Mouse (Mus musculus) MEL (cell line): ENCODE measurements at regions not wholly inside any gene's neighbourhood (a gene's known extent, or its start where the extent isn't known, plus 50 kb on each side); places are given as distances from the start of the nearest gene placed in this dataset.

Experiments used
- DNase-seq: peaks from one replicate; pipeline ENCODE4 v3.0.0; 2011; ENCODE audit warnings: low read depth, low spot score
- H3K27ac ChIP-seq: 2 replicates; pipeline ENCODE4 v1.5.1; 2012; ENCODE audit warnings: low read depth, mild to moderate bottlenecking, control low read depth, low read length, moderate library complexity; ENCODE audit not compliant: control insufficient read depth
- H3K27me3 ChIP-seq, 2 experiments: fragments of 150-350 bp in 1 of 2; sonication (generic) in 1 of 2; 2 replicates each; pipeline ENCODE4 v1.6.1; 2012; ENCODE audit warnings: low read length in 2 of 2, mild to moderate bottlenecking in 2 of 2, improper control_type of control experiment in 1 of 2, moderate library complexity in 1 of 2; ENCODE audit not compliant: insufficient read depth in 2 of 2, control insufficient read depth in 1 of 2
- H3K36me3 ChIP-seq, 2 experiments: 2 replicates each; pipeline ENCODE4 v1.6.1; 2012 to 2014; ENCODE audit warnings: low read length in 2 of 2, improper control_type of control experiment in 1 of 2, inconsistent platforms in 1 of 2, mild to moderate bottlenecking in 1 of 2; ENCODE audit not compliant: insufficient read depth in 2 of 2, control insufficient read depth in 1 of 2
- H3K4me1 ChIP-seq, 2 experiments: fragments of 150-350 bp in 1 of 2; sonication (generic) in 1 of 2; 2 replicates each; pipeline ENCODE4 v1.6.1; 2012; ENCODE audit warnings: low read length in 2 of 2, improper control_type of control experiment in 1 of 2, mild to moderate bottlenecking in 1 of 2; ENCODE audit not compliant: insufficient read depth in 2 of 2, control insufficient read depth in 1 of 2
- H3K4me3 ChIP-seq, 2 experiments: fragments of 150-350 bp in 1 of 2; sonication (generic) in 1 of 2; 2 replicates each; pipeline ENCODE4 v1.5.1; 2012; ENCODE audit warnings: low read depth in 2 of 2, low read length in 2 of 2, mild to moderate bottlenecking in 2 of 2, moderate library complexity in 2 of 2, control low read depth in 1 of 2, improper control_type of control experiment in 1 of 2; ENCODE audit not compliant: control insufficient read depth in 1 of 2, insufficient read depth in 1 of 2
- H3K79me2 ChIP-seq: 2 replicates; pipeline ENCODE4 v1.6.1; 2012; ENCODE audit warnings: mild to moderate bottlenecking, low read length, moderate library complexity; ENCODE audit not compliant: control insufficient read depth, poor library complexity, insufficient read depth
- H3K9ac ChIP-seq: 2 replicates; pipeline ENCODE4 v1.6.1; 2012; ENCODE audit warnings: low read depth, mild to moderate bottlenecking, control low read depth, low read length, moderate library complexity; ENCODE audit not compliant: control insufficient read depth, poor library complexity, severe bottlenecking
- H3K9me3 ChIP-seq: fragments of 150-350 bp; sonication (generic); replicated peaks from 2 replicates; pipeline ENCODE4 v1.6.1; 2012; ENCODE audit warnings: mild to moderate bottlenecking, low read length, improper control_type of control experiment, moderate library complexity; ENCODE audit not compliant: insufficient read depth
- CHD1 ChIP-seq: IDR thresholded peaks from 2 replicates; pipeline ENCODE4 v1.6.1; 2012; ENCODE audit warnings: low read depth, mild to moderate bottlenecking, inconsistent platforms, low read length, improper control_type of control experiment
- CTCF ChIP-seq, 3 experiments: IDR thresholded peaks in 2 of 3; conservative IDR thresholded peaks in 1 of 3; 2 replicates each; pipeline ENCODE4 v1.5.1; 2011 to 2012; ENCODE audit warnings: low read length in 3 of 3, low read depth in 2 of 3, mild to moderate bottlenecking in 2 of 3, improper control_type of control experiment in 1 of 3, inconsistent platforms in 1 of 3, mixed read lengths in 1 of 3, moderate library complexity in 1 of 3; ENCODE audit not compliant: control insufficient read depth in 1 of 3, insufficient read depth in 1 of 3, poor library complexity in 1 of 3, severe bottlenecking in 1 of 3
- E2F4 ChIP-seq: IDR thresholded peaks from 2 replicates; pipeline ENCODE4 v1.6.1; 2011; ENCODE audit warnings: low read depth, low read length, improper control_type of control experiment, borderline replicate concordance
- EP300 ChIP-seq, 2 experiments: IDR thresholded peaks; 2 replicates each; pipeline ENCODE4 v1.6.1; 2011; ENCODE audit warnings: improper control_type of control experiment in 2 of 2, low read length in 2 of 2, low read depth in 1 of 2, mild to moderate bottlenecking in 1 of 2
- GABPA ChIP-seq: IDR thresholded peaks from 2 replicates; pipeline ENCODE4 v1.6.1; 2012; ENCODE audit warnings: low read depth, mild to moderate bottlenecking, inconsistent platforms, low read length, improper control_type of control experiment, moderate library complexity
- GATA1 ChIP-seq: IDR thresholded peaks from 2 replicates; pipeline ENCODE4 v1.6.1; 2011; ENCODE audit warnings: low read depth, low read length, improper control_type of control experiment
- JUND ChIP-seq: IDR thresholded peaks from 2 replicates; pipeline ENCODE4 v1.6.1; 2011; ENCODE audit warnings: low read depth, mild to moderate bottlenecking, improper control_type of control experiment, low read length
- KAT2A ChIP-seq: conservative IDR thresholded peaks from 2 replicates; pipeline ENCODE4 v1.6.1; 2012; ENCODE audit warnings: low read depth, low read length, improper control_type of control experiment, inconsistent platforms
- MEF2A ChIP-seq: IDR thresholded peaks from 2 replicates; pipeline ENCODE4 v1.6.1; 2014; ENCODE audit warnings: low read depth, mild to moderate bottlenecking, inconsistent platforms, low read length, improper control_type of control experiment; ENCODE audit not compliant: poor library complexity, insufficient replicate concordance, severe bottlenecking; ENCODE audit errors: extremely low read depth
- NELFE ChIP-seq: IDR thresholded peaks from 2 replicates; pipeline ENCODE4 v1.6.1; 2011; ENCODE audit warnings: low read depth, low read length, improper control_type of control experiment
- NRF1 ChIP-seq: IDR thresholded peaks from 2 replicates; pipeline ENCODE4 v1.6.1; 2014; ENCODE audit warnings: low read depth, mild to moderate bottlenecking, inconsistent platforms, low read length, improper control_type of control experiment, moderate library complexity; ENCODE audit not compliant: poor library complexity, insufficient read depth, severe bottlenecking
- POLR2AphosphoS5 ChIP-seq: IDR thresholded peaks from 2 replicates; pipeline ENCODE4 v1.6.1; 2012; ENCODE audit warnings: low read depth, borderline replicate concordance, mild to moderate bottlenecking, inconsistent platforms, low read length, moderate library complexity, mixed read lengths
- RAD21 ChIP-seq: IDR thresholded peaks from 2 replicates; pipeline ENCODE4 v1.6.1; 2011; ENCODE audit warnings: mild to moderate bottlenecking, low read depth, low read length, improper control_type of control experiment
- SIN3A ChIP-seq: IDR thresholded peaks from 2 replicates; pipeline ENCODE4 v1.6.1; 2012; ENCODE audit warnings: low read length, improper control_type of control experiment, inconsistent platforms
- TAL1 ChIP-seq: IDR thresholded peaks from 2 replicates; pipeline ENCODE4 v1.6.1; 2012; ENCODE audit warnings: mild to moderate bottlenecking, inconsistent platforms, low read length, moderate library complexity, mixed read lengths
- TCF12 ChIP-seq: IDR thresholded peaks from 2 replicates; pipeline ENCODE4 v1.6.1; 2014; ENCODE audit warnings: low read depth, mild to moderate bottlenecking, inconsistent platforms, low read length, improper control_type of control experiment, moderate library complexity
- UBTF ChIP-seq: IDR thresholded peaks from 2 replicates; pipeline ENCODE4 v1.6.1; 2012; ENCODE audit warnings: low read depth, mild to moderate bottlenecking, inconsistent platforms, low read length, improper control_type of control experiment, moderate library complexity, borderline replicate concordance; ENCODE audit not compliant: insufficient read depth
- USF1 ChIP-seq: IDR thresholded peaks from 2 replicates; pipeline ENCODE4 v1.6.1; 2014; ENCODE audit warnings: low read depth, mild to moderate bottlenecking, inconsistent platforms, low read length, improper control_type of control experiment, moderate library complexity
- USF2 ChIP-seq, 2 experiments: IDR thresholded peaks; 2 replicates each; pipeline ENCODE4 v1.6.1; 2011 to 2012; ENCODE audit warnings: improper control_type of control experiment in 2 of 2, low read length in 2 of 2, borderline replicate concordance in 1 of 2, inconsistent platforms in 1 of 2, low read depth in 1 of 2, mild to moderate bottlenecking in 1 of 2; ENCODE audit not compliant: insufficient read depth in 1 of 2
- ZC3H11A ChIP-seq: IDR thresholded peaks from 2 replicates; pipeline ENCODE4 v1.6.1; 2012; ENCODE audit warnings: low read depth, mild to moderate bottlenecking, inconsistent platforms, low read length, improper control_type of control experiment
- ZKSCAN1 ChIP-seq: IDR thresholded peaks from 2 replicates; pipeline ENCODE4 v1.6.1; 2012; ENCODE audit warnings: low read depth, mild to moderate bottlenecking, inconsistent platforms, low read length, improper control_type of control experiment, moderate library complexity

DNA sequence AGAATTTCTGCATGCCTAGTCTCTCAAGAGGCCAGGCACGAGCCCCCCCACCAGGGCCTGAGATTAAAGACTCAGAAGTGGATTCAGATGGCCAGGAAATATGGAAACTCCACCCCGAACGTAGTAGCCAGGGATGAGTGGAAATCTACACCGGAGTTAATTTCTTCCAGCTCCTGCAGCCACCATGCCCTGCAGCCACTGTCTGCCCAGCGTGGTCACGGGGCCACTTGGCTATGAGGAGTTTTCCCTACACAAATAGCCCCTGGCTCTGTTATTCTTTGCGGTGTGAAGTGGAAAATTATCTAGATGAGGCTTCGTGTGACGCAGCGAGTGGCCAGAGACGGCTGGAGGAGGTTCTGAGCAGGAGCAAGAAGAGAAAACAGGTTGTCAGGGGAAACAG is 94.3 kb downstream of the Cdc5l start:
- DNase-seq = no peak
- Histone ChIP-seq H3K4me1 (peaks cover 0 to 9% of the 10 kb centered on the region in 2 experiments; a peak in 2 of 4 replicates), H3K79me2 (no peaks in the 10 kb centered on the region), H3K27me3 (no peaks in the 10 kb centered on the region), H3K36me3 (no peaks in the 10 kb centered on the region; a peak in 2 of 4 replicates), H3K9ac (no peak overlapping the region), H3K4me3 (no peak overlapping the region), H3K9me3 (no peaks in the 10 kb centered on the region), H3K27ac (no peak overlapping the region)
- TF ChIP-seq ZC3H11A = no peak
- no peak for TF ChIP-seq EP300 (IDR thresholded peaks at IDR 0.05; ENCODE audit: low read depth in 1 of 2, low read length in 2 of 2)
- no peak for TF ChIP-seq TCF12
- no peak for TF ChIP-seq USF2 (IDR thresholded peaks at IDR 0.05; ENCODE audit: borderline replicate concordance in 1 of 2, insufficient read depth in 1 of 2, low read depth in 1 of 2, low read length in 2 of 2)
- TF ChIP-seq MEF2A = no peak
- TF ChIP-seq ZKSCAN1 = no peak
- no peak for TF ChIP-seq UBTF
- TF ChIP-seq TAL1 = no peak
- no peak for TF ChIP-seq GABPA
- TF ChIP-seq JUND = no peak
- TF ChIP-seq NRF1 = no peak

GRCm38 (mm10) chr17:45338086-45338485 is 95.5 kb downstream of the Cdc5l start:
- no peaks in the 10 kb centered on the region for H3K27me3 ChIP-seq
- no peaks in the 10 kb centered on the region for H3K9me3 ChIP-seq
- no peak overlapping the region for H3K27ac ChIP-seq
- H3K4me3 ChIP-seq = no peak overlapping the region
- peaks cover 0 to 9% of the 10 kb centered on the region in 2 experiments; a peak in 2 of 4 replicates for H3K4me1 ChIP-seq
- DNase-seq = no peak
- TF ChIP-seq MEF2A = no peak
- no peak for TF ChIP-seq TAL1
- no peak for TF ChIP-seq RAD21
- no peak for TF ChIP-seq NELFE
- TF ChIP-seq CTCF (IDR thresholded peaks at IDR 0.05 in 2 of 3, conservative IDR thresholded peaks at IDR 0.05 in 1 of 3; ENCODE audit: control insufficient read depth in 1 of 3, insufficient read depth in 1 of 3, low read depth in 2 of 3, low read length in 3 of 3, poor library complexity in 1 of 3, severe bottlenecking in 1 of 3) = no peak
- no peak for TF ChIP-seq USF1
- TF ChIP-seq EP300 (IDR thresholded peaks at IDR 0.05; ENCODE audit: low read depth in 1 of 2, low read length in 2 of 2) = no peak
- no peak for TF ChIP-seq POLR2AphosphoS5
- TF ChIP-seq UBTF = no peak
- TF ChIP-seq ZKSCAN1 = no peak
- TF ChIP-seq SIN3A = no peak
- TF ChIP-seq KAT2A = no peak
- TF ChIP-seq GATA1 = no peak
- TF ChIP-seq GABPA = no peak
- TF ChIP-seq E2F4 = no peak
- no peak for TF ChIP-seq CHD1
- no peaks in the 10 kb centered on the region for H3K79me2 ChIP-seq
- no peaks in the 10 kb centered on the region; a peak in 2 of 4 replicates for H3K36me3 ChIP-seq
- H3K9ac ChIP-seq = no peak overlapping the region
